Mouse (Mus musculus): ENCODE data around the gene Adgrl3.

Adgrl3 gene

GRCm38 (mm10) chr5:81583425-81583824, 563.5 kb downstream of the Adgrl3 start:
- no peak for DNase-seq

- DNase-seq, result no peak
Measured at GRCm38 (mm10) chr5:81584945-81585344, 565.0 kb downstream of the Adgrl3 start.

GRCm38 (mm10) chr5:81590005-81590694, 570.2 kb downstream of the Adgrl3 start:
- no peak for DNase-seq

GRCm38 (mm10) chr5:81591481-81591880, 571.5 kb downstream of the Adgrl3 start:
- DNase-seq, result no peak

GRCm38 (mm10) chr5:81593396-81593995, 573.6 kb downstream of the Adgrl3 start:
- DNase-seq, result no peak

- no peak for DNase-seq
Measured at GRCm38 (mm10) chr5:81598041-81598440, 578.1 kb downstream of the Adgrl3 start.

GRCm38 (mm10) chr5:81602889-81603288, 583.0 kb downstream of the Adgrl3 start:
- DNase-seq, result no peak

GRCm38 (mm10) chr5:81605646-81606045, 585.7 kb downstream of the Adgrl3 start:
- DNase-seq, result no peak

- DNase-seq, result no peak
Measured at GRCm38 (mm10) chr5:81610223-81610622, 590.3 kb downstream of the Adgrl3 start.

GRCm38 (mm10) chr5:81614674-81615073, 594.7 kb downstream of the Adgrl3 start:
- no peak for DNase-seq

GRCm38 (mm10) chr5:81621106-81621505, 601.2 kb downstream of the Adgrl3 start:
- no peak for DNase-seq

- no peak for DNase-seq
Measured at GRCm38 (mm10) chr5:81621715-81622114, 601.8 kb downstream of the Adgrl3 start.

GRCm38 (mm10) chr5:81623846-81624245, 603.9 kb downstream of the Adgrl3 start:
- DNase-seq, result no peak

- no peak for DNase-seq
Measured at GRCm38 (mm10) chr5:81636169-81636568, 616.2 kb downstream of the Adgrl3 start.

- DNase-seq, result no peak
Measured at GRCm38 (mm10) chr5:81638422-81638821, 618.5 kb downstream of the Adgrl3 start.

GRCm38 (mm10) chr5:81640118-81640517, 620.2 kb downstream of the Adgrl3 start:
- no peak for DNase-seq

GRCm38 (mm10) chr5:81645557-81645956, 625.6 kb downstream of the Adgrl3 start:
- no peak for DNase-seq

GRCm38 (mm10) chr5:81653941-81654340, 634.0 kb downstream of the Adgrl3 start:
- DNase-seq, result no peak

GRCm38 (mm10) chr5:81661611-81662390, 641.9 kb downstream of the Adgrl3 start:
- DNase-seq, result no peak

GRCm38 (mm10) chr5:81671025-81671424, 651.1 kb downstream of the Adgrl3 start:
- no peak for DNase-seq

GRCm38 (mm10) chr5:81674275-81674974, 654.5 kb downstream of the Adgrl3 start:
- DNase-seq, result no peak

GRCm38 (mm10) chr5:81674975-81675371, 655.0 kb downstream of the Adgrl3 start:
- no peak for DNase-seq

GRCm38 (mm10) chr5:81676896-81677295, 657.0 kb downstream of the Adgrl3 start:
- no peak for DNase-seq

All from lung, postnatal 14 days (tissue).